Mouse (Mus musculus): Measurements from ENCODE around the gene Lrrn3.
A peak's percentile ranks its signal among the peaks of the same experiment; 100 is the strongest.

Lrrn3 gene

DNA sequence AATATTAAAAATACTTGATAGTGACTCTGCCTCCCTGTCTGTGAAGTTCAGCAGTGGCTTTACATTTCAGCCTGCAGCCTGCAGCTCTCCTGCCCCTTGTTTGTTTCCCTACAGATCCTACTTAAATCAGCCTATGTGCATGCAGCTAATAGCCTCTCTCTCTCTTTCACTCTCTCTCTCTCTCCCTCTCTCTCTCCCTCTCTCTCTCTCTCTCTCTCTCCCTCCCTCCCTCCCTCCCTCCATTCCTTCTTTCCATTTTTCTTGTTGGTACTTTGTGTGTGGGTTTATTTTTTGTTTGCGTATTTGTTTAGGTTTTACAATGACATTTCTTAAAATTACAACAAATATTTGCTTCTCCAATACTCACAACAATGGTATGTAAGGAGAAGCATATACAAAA, at the start of gene Lrrn3:
Gene Lrrn3 (minus strand): TSS at position 101 of the 400 bp plus-strand sequence.
- no peak for DNase-seq (ENCODE audit: low read depth, low spot score)

DNA sequence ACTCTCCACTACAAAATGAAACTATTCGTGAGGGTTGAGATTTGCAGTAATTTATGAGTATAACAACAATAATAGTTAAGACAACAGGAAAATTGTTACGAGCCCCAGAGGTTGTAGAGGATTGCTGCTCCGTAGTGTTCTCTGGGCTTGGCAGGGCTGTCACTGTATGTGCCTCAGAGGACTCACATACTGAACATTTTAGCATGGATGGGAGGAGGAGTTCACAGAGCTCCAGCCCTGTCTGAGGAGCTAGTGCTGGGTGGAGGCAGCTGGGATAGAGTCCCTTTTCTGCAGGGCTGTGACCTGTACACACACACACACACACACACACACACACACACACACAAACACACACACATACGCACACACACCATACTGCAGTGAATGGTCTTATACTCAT, 42.2 kb upstream of the Lrrn3 start:
- DNase-seq (ENCODE audit: low read depth, low spot score): no peak

- DNase-seq (ENCODE audit: low read depth, low spot score): no peak
These were observed 40.5 kb upstream of the Lrrn3 start for GRCm38 (mm10) chr12:41526688-41527087.

GRCm38 (mm10) chr12:41521671-41522070, 35.4 kb upstream of the Lrrn3 start:
- DNase-seq (ENCODE audit: low read depth, low spot score): no peak

DNA sequence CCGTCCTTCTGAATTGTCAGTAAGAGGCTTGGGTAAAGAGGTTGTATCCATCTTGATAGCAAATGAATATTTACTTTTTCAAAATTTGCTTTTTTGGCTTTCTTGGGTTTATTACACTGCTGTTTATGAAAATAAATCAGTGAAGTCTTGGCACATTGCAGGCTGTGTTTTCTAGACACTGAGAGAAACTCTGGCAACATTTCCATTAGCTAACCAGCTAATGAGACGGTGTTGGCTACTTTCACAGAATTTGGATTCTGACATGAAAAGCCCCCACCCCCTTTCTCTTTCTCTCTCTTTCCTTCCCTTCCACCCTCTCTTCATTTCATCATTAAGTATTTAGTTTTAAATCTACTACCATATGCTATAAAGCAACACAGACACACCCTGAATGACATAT, 34.1 kb upstream of the Lrrn3 start:
- DNase-seq (ENCODE audit: low read depth, low spot score): no peak

GRCm38 (mm10) chr12:41518897-41519296, 32.7 kb upstream of the Lrrn3 start:
- DNase-seq (ENCODE audit: low read depth, low spot score): no peak

DNA sequence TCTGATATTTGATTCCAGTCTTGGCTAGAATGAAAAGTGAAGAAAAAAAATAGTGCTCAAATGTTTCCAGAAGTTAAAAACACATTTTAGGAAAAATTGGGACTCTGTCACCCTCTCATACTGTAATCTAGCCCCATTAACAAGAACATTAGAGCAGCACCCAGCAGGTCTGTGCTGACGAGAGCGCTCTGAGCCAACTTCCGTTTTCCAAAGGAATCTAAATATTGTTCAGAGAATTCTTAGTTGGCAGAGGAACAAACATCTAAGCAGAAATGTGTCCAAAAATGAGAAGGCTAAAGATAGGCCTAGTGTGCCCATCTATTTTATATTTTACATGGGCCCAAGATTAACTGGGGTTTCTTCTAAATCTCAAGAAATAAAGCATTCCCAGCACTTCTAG, 24.4 kb upstream of the Lrrn3 start:
- no peak for DNase-seq (ENCODE audit: low read depth, low spot score)

DNA sequence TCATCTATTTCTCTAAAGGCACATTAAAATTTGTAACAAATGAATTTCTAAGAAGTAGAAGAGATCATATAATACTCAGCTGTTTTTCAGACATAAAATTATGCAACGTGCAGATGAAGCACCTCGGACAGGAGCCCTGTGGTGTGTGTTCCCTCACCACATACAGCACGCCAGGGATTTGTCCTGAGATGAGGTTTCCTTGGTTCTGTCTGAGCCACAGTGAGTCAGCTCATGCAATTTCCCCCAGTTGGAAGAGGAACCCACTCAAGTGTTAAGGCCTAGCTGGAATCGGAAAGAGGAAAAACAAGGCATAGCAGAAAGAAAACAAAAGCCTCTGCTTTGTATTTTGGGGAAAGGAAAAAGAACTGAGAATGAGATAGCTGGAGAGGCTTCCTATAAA, 22.4 kb upstream of the Lrrn3 start:
- no peak for DNase-seq (ENCODE audit: low read depth, low spot score)

- DNase-seq (ENCODE audit: low read depth, low spot score): no peak
These were observed 14.0 kb upstream of the Lrrn3 start for GRCm38 (mm10) chr12:41500049-41500820.

- DNase-seq (ENCODE audit: low read depth, low spot score): no peak
These were observed 8.4 kb upstream of the Lrrn3 start for GRCm38 (mm10) chr12:41494620-41495019.

GRCm38 (mm10) chr12:41487005-41487404, 774 bp upstream of the Lrrn3 start:
- DNase-seq (ENCODE audit: low read depth, low spot score): peak; percentile 28

GRCm38 (mm10) chr12:41485512-41486215, 567 bp downstream of the Lrrn3 start:
- DNase-seq (ENCODE audit: low read depth, low spot score): peak; percentile 37

DNA sequence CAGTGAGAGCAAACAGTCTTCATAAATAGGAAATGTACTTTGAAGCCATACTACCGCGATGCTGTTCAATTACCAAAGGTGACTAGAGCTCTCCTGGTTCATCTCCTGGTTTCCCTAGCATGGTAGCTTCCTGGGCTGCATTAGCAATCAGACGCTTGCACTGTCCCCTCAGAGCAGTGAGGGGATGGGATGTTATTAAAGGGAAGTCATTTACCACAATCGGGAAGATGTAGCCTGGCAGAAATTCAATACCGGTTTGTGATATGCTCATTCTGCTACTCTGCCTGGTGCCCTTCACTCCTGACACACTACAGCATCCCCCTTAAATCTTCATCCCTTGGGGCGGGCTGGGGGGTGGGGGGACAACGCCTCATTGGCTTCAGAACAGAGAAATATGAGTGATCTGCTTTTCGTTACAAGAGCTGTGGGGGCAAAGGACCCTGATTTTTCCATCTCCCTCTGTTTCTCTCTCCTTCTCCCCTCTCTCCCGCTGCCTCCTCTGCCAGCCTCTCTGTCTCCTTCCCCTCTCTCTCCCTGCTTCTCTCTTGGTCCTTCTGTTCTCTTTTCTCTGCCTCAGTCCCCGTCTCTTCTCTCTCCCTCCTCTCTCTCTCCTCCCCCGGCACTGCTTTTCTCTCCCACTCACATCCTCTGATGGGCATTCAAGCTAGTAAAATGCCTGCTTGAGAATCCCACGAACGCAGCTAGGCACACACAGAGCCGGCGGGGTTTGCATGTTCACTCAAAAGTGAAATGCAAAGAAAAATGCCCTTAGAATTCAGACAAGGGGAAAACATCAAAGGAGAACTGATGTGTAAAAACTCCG, 1.3 kb downstream of the Lrrn3 start:
- DNase-seq (ENCODE audit: low read depth, low spot score): no peak

DNA sequence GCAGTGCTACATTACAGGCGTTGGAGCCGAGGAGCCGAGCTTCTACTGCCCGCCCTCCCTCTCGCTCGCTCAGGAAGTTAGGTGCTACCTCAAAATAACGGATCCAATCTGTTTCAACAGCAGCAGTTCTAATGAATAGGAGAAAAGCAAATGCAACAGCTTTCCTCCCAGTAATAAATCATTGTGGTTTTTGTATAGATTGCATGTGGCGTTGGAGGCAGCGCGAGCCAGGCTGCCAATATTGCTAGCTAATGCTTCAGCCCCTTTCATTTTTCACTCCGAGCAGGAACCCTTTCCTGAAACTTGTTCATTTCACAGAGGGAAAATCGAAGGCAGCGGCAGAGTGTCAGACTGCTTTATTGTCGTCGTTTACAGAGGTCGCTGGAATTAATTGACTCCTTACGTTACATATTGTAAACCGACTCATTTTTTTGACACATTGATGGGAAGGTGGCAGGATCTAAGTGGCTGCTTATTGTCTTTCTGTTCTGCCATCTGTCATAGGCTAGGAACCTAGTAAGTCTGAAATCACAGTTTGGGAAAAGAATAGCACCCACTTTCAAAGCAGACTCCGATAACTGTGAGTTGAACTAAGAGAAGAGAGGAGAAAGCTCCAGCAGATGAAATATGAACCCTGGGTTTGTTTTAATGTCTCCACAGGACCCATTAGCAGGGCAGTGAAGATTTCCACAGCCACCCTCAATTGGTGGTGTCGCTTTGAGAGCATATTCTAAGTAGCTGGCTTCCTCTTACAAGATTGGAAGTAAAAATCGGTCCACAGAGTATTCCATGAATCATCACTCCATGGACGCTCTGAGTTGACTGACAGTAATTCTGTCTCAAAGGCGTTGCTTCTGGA, 2.4 kb downstream of the Lrrn3 start:
- DNase-seq (ENCODE audit: low read depth, low spot score): no peak

- DNase-seq (ENCODE audit: low read depth, low spot score): no peak
These were observed 3.1 kb downstream of the Lrrn3 start for GRCm38 (mm10) chr12:41483091-41483592.

- no peak for DNase-seq (ENCODE audit: low read depth, low spot score)
These were observed 4.7 kb downstream of the Lrrn3 start for GRCm38 (mm10) chr12:41481486-41481885.

DNA sequence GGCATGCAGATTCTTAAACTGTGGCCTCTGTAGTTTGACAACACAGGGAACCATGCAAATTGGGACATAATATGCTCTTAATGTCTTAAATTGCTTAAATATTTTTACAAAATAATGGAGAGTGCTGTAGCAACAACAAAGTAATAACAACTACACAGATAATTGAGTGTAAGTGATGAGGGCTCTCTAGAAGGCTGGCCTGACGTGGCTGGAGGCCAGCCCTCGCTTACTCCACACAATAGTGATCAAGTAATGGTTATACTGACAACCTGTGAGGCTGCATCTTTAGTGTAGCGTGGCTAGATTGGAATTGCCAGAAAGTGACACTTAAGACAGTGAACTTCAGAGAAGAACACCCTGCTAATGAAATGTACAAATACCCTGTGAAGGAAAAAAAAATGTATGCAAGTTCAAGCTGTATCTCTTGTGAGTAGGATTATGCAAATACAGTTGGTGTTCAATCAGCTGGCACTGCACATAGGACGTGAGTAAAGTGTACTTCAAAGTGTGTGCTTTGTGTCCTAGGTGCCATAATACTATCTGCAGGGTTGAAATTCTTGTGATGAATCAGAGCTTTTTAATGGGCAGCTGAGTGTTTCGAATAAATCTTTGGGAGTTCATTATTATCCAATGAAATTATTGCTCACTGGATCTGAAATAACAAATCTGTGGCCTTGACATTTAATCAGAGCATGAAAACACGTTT, 17.0 kb downstream of the Lrrn3 start:
- DNase-seq (ENCODE audit: low read depth, low spot score): no peak

GRCm38 (mm10) chr12:41468374-41468991, 17.7 kb downstream of the Lrrn3 start:
- no peak for DNase-seq (ENCODE audit: low read depth, low spot score)

DNA sequence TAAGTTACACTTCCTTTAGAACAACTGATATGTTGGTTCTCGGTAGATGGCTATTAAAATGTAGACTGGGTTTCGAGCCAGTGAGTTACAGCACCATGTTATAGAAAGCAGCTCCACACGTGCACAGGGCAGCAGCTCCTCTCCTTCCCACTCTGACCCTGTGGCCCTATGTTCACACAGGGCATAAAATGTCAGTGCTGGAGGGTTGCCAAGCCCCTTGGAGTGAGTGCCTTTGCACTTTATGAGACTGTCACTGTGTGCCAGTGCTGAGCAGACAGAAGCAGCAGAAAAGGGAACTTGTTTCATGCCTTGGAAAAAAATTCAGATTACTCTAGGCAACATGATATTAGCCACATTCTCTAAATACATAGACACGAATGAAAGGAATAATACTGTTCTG, 47.8 kb downstream of the Lrrn3 start:
- DNase-seq (ENCODE audit: low read depth, low spot score): peak; percentile 40

All from skeletal muscle tissue, adult 2 months (tissue).